Mouse (Mus musculus) frontal cortex, postnatal 36 days (tissue): ENCODE data around the gene Lpar1.

ENCODE experiments used
- DNase-seq, 2 experiments: peaks; one replicate each; pipeline ENCODE4 v3.0.0; 2022; ENCODE audit warnings: low spot score in 2 of 2

Gene Lpar1

DNA sequence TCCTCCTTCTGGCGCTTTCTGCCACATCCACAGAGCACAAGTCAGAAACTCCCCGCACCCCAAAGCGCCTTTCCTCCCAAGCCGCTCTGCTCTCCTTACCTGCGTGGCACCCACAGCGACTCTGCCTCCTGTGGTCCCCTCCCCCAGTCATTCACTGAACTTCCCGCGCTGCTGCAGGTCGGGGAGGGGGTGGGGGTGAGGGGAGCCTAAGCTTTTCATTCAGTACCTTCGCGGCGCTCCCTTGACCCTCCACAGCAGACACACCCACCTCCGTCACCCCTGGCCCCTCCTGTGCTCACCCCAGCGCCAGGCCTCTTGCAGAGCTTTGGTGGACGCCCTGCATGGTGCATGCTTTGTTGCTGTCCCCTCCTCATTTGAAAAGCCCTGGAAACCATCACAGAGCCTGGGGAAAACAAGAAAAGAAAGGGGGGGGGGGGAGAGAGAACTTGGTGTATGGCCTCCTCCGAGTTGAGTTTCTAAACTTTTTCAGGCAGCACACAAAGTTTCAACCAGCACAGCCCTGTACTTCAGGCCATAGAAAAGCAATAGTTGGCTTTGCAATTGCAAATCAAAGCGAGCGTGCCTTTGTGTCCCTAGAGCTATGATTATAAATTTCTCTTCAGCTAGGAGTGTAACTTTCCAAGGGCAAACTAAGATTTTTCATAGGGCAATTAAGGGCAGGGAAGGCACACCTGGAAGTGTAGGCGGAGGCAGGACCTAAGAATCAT, at the start of gene Lpar1:
Gene Lpar1 (minus strand): TSS at position 268 of the 728 bp plus-strand sequence.
- DNase-seq, result no peak

DNA sequence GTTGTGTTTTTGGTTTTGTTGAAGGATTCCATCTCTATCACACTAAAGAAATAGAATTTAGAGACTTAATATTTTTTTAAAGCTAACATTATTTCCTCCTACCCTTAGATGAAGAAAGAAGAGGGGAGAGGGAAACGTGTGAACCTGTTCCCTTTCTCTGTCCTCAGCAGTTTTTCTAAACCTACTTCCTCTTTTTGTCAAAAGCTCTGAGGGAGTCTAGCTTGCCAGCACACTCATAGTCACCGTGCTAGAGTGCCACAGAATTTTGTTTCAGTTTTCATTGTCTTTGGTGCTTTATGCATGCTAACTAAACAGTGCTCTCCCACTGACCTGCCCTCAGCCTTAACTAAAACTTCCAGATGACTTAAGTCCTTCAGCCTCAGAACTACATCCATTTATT, 32.2 kb upstream of the Lpar1 start:
- DNase-seq, result no peak

DNA sequence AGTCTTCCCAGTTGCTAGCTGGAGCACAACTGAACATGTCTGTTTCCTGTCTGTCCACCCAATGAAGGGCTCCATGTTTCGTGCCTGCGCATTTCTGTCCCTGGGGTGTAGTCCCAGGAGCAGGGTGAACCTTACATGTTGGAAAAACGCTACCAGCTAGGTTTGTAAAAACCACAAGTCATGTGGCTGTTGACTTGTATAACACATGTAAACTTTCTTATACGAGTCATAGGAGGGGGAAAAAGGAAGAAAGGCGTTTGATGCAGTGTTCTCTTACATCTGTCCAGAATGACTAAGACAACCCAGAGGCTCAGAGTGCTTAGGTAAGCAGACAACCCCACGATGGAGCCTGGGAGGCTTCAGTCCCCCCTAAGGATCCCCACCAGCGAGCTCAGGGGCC, 27.5 kb upstream of the Lpar1 start:
- no peak for DNase-seq

DNA sequence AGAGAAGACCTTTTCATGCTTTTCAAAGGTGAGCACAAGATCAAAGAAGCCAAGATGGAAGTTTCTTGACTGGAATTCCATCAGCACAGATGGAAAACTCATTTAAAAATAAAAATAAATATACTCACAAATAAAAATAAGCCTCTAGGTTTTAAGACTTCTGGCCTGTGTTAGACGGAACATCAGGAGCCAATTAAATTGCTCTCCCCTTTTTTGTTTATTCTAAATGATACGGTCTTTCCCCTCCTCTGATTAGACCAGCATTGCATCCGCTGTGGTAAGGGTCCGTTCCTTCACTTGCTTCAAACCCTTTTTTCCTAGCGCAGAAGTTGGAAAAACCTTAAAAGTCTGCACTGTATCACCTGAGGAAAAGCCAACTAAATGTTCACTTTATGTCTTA, 26.8 kb upstream of the Lpar1 start:
- no peak for DNase-seq

DNA sequence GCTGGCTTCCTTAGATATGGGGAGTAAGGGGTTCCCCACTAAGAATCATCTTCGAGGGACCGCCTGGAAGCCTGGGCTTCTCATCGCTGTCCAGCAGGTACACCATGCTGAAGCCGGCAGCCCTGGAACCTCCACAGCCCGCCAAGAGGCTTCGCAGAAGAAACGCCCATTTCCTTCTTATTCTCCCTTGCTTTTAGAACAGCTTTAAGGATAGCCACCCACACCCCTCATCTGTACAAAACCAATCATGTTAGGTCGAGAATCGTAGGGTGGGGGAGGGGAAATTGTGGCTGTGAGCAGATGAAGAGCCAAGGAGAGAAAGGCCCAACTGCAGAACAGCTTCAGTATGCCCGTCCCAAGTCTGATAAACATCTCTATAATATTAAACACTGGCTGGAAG, 26.4 kb upstream of the Lpar1 start:
- DNase-seq, result no peak

DNA sequence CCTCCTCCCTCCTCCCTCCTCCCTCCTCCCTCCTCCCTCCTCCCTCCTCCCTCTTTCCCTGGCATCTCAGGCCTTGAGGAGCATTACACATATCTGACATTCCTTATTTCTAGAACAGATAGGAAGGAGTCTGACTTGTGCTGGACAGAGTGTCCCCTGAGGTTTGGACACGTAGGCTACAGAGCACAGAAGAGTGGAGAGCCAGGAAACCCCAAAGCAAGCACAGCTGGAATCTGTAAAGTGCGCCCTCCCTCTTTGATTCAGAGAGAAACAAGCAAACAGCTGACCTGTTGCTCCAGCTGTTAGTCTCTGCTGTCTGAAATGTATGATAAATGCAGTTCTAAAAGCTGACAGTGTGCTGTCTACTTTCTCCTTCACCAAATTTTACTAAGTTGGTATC, 24.8 kb upstream of the Lpar1 start:
- no peak for DNase-seq

DNA sequence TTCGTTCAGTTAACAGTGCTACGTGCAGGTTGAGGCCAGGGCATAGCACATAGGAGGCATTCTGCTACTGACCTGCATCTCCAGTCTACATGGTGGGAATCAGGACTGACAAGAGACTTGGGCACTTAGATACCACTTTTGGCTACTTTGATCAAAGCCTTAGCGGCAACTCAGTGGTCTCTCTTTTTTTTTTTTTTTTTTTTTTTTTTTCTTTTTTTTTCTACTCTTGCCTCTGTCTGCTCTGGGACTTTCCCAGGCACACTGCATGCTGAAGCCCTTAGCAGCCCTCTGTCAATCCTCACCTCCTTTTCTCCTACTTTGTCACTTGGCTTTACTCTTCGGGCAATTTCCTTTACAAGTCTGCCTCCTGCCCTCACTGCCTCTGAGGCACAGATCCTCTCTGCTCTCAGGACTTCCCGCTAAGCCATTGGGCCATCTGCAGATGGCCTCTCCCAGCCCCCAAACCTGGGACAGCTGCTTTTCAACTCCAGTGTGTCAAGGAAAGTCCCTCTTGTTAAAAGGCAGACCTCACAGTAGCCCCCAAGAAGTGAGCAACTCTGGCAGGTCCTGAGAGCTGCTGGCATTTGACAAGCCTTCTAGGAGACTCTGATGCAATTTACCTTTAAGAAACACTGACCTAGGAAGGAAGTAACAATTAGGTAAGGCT, 23.8 kb upstream of the Lpar1 start:
- DNase-seq, result no peak

DNA sequence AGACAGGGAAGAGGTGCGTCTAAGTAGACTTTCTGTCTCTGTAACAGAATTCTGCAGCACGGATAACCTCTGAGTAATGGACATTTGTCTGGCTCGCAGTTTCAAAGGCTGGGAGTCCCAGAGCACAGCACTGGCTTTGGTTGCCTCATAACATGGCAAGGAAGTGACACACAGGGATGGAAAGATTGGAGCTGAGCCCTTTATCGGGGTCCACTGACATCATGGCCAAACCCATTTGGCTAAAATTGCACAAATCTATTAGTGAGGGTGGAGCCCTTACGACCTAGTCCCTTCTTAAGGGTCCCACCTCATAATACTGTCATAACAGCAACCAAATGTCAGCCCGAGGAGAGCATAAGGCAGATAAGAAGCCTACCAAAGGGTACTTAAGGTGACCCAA, 22.1 kb upstream of the Lpar1 start:
- no peak for DNase-seq

DNA sequence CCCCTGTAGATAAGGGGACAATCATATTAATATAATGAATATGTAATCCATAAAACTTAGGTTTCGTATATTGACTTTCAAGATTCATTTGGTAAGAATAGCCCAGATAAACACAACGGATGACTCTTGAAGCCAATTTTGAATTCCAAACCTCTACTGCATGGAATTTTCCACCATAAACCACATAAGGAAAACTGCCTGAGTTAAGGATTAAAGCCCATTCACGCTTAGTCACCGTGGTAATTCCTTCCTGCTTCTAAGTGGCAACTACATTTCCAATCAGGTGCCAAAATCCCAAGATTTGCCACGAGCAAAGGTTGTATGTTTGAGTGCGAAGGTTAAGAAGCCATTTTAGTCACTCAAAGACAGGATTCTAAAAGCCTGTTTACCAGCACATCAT, 20.3 kb upstream of the Lpar1 start:
- DNase-seq, result no peak

DNA sequence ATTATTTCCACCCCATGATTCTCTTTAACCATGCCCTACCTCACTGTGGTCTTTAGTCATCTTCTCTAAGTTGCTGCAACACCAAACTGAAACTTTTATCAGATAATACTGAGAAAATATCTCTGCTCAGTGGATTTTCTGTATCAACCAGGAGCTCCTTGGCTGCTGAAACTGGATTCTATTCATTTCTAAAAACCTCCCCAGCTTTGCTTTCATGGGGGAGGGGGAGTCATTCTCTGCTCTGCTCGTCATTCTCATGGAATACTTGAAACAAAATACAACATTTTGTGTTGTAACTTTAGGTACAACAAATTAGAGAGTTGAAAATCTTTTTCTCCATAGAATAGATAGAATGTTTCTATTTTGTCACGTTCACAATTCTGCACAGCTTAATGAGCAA, 18.7 kb upstream of the Lpar1 start:
- no peak for DNase-seq

DNA sequence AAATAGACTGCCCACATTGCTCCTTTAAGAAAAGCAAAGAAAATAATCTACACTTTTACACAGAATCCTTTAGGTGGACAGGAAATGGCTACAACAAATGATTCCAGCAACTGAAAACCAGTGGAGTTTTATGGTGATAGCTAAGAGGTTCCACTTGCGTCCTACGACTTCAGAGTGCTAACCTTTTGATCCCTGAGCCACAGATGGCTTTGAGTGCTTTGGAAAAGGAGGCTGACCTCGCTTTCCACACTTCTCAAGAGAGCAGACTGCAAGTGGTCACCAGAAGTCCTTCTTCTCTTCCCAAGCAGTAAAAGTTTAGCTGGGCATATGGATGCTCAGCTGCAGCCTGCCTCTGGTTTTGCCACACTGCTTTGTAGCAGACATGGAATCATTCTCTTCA, 18.0 kb upstream of the Lpar1 start:
- DNase-seq, result no peak

DNA sequence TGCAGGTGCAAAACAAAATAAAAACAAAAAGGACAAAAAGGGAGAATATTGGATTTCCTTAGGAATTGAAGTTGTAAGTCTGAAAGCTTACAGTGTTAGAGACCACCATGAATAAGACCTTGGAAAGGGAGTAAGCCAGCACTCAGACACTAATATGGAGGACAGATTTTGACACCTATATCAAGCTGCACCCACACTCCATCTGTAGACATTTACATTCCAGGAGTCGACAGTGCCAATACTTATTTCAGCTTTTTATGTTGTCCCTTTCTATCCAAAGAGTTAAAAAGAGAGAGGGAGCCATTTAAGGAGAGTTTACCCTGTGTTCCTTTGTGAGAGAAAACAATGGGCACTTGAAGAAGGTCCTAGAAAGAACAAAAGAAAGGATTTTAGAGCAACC, 17.5 kb upstream of the Lpar1 start:
- peak in 1 of 2 experiments; percentile 20 for DNase-seq

DNA sequence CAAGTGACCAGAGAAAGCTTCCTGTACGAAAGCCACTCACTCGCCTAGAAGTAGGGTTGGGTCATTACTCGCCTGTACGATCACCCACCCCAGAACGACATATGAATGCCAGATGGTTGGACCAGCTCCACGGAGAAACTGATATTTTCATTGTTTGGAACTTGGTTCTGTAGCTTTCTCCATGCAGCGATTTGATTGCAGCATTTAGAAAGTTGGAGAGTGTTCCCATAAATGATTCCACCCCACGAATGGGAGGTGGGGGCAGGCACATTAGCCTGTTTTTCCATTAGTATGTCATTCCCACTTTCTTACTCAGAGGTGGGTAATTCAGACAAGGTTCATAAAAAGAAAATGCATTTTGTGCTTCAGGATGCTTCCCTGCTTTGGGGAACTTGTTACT, 14.8 kb upstream of the Lpar1 start:
- DNase-seq, result no peak

DNA sequence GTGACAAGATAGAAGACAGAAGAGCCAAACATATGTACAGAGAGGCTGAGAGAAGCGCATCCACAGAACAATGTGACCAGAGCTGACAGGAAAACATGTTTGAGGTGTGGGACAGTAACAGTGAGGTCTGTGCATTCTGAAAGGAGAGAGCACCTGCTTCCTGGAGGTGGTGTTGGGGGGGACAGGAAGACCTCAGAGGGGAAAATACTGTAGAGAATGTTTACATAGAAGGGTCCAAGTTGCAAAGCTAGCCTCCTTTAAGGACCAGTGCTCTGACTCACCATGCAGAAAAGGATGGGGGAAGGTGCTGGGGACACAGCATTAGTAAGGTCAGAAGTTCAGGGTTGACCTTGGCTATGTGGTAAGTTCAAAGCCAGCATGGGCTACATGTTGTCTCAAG, 9.1 kb upstream of the Lpar1 start:
- no peak for DNase-seq

DNA sequence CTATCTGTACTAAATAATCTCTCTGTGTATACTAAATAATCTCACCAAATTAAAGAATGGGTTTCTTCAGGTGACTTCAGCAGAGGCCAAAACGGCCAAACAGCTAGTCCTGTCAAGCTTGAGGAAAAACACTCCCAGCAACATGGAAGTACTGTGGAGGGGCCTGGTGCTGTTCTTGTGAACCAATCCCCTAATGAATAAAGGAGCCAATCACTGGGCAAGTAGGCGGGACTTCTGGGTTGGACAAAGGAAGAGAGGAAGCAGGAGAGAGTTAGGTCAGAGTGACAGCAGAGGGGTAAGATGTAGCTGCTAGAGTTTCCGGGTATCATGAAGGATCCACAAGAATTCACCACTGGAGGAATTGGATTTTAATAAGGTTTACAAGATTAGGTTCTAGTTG, 3.3 kb upstream of the Lpar1 start:
- no peak for DNase-seq

DNA sequence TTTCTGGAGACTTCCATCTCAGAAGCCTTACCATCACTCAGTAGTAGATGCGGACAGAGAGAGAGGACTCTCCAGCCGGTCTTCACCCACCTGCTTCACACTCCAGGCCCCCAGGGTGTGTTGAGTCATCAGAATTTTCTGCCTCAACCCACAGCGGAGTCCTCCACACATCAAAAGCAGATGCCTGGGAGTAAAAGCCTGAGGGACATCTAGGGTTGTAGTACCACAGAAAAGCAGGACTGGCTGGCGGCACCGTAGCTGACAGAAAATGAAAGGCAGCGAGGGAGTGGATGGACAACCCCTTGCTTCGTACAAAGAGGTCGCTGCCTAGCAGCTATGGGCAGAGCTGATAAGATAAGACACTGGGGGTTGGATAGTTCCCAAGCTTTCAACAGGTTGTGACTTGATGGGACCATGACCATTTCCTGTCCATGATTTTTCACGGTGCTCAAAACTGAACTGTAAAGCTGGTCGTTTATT, 701 bp upstream of the Lpar1 start:
- peak; percentile 22 to 53 for DNase-seq

DNA sequence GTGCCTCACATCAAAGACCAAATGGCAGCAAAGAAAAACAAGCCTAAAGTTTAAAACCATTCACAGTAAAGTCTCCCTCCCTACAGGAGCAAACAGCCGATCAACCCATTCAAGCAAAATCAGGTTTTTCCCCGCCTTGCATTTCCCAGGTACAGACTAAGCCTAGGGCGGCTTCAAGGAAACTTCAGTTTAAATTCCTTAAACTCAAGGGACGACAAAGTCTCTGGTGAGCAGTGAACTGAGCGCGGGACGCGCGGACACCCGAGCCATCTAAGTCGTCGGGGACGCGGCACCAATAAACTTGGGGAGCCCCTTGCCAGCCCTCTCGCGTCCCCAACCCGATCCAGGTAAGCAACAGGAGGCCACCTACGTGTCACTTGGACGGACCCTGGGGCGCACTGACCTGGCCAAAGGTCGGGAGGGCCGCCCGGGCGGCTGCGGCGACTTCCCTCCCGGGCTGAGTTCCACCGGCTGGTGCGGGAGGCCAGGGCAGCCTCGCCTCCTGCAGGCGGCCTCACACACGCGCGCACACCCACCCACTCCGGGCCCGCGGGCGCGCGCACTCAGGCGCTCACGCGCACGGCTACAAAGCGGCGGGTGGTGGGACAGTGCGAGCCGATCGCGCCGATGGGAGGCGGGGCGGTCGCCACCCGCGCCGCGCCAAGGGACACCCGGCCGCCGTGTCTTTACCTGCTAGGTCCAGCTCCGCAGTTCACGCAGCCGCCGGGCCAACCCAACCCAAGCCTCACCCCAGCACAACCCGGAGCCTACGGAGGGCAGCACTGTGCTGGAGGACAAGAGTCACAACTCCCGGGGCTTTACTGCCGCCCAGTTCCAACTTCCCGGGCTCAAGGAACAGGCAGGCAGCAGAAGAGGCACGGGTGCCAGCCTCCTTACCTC, 717 bp downstream of the Lpar1 start:
- peak; percentile 43 to 61 for DNase-seq

DNA sequence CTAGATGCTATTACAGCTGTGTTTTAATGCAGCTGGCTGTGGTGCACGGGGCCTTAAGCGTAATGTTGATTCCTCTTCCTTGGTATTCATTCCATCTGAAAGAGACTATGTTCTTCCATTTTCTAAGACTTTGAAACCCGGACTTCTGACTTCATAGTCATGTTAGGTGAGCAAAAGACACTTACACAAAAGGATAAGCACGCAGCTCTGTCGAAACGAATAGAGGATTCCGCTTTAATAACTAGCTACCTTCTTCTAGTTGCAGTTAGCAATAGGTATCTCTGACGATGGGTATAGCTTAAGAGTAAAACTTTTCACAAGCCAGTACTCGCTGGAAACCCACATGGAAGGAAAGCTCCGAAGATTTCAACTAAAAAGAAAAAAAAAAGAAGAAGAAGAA, 1.5 kb downstream of the Lpar1 start:
- no peak for DNase-seq

DNA sequence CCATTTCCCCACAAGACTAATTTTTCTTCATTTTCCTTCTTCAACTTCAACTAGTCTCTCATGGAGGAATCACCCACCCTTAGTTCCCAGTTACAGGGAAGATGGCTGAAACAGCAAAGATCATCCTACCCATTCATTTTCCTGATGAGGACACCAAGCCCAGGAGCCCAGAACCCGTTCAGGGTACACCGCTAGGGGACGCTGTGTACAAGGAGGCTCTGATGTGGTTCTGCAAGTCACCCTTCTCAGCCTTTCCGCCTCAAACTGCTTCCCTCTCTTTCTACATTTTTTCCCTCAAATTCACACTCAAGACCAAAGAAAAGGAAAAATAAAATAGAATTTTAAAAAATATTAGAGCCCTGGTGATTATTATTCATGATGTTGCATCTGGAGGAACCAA, 1.9 kb downstream of the Lpar1 start:
- peak; percentile 50 to 62 for DNase-seq

DNA sequence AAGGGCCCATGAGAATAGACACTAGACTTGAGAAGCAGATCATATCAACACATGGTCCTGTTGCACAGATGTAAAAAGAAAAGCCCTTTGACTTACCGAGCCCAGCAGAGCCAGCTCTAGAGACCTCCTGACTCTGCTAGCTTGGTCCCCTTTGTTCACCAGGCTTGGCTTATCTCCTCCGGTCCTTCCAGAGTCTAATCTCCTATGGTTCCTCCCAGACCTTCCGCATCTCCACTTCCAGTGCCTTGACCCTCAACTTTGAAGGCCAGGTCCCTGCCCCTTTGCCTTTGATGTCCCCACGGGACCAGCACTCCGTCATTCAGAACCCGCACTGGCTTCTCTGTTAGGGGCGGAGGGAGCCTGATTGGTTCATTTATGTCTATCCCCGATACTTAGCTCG, 6.0 kb downstream of the Lpar1 start:
- DNase-seq, result no peak

DNA sequence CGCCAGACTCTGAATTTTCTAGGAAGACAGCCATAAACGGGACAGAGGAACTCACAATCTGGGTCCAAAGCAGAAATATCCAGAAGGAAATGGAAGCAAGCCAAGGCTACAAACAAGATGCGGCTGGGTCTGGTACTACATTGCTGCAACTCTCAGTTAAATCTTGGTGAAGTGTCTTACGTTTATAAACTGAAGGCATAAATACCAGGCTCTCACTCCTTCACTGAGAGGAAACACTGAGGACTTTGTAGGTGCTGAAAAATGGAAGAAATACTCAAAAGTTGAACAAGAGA, 6.5 kb downstream of the Lpar1 start:
- no peak for DNase-seq

DNA sequence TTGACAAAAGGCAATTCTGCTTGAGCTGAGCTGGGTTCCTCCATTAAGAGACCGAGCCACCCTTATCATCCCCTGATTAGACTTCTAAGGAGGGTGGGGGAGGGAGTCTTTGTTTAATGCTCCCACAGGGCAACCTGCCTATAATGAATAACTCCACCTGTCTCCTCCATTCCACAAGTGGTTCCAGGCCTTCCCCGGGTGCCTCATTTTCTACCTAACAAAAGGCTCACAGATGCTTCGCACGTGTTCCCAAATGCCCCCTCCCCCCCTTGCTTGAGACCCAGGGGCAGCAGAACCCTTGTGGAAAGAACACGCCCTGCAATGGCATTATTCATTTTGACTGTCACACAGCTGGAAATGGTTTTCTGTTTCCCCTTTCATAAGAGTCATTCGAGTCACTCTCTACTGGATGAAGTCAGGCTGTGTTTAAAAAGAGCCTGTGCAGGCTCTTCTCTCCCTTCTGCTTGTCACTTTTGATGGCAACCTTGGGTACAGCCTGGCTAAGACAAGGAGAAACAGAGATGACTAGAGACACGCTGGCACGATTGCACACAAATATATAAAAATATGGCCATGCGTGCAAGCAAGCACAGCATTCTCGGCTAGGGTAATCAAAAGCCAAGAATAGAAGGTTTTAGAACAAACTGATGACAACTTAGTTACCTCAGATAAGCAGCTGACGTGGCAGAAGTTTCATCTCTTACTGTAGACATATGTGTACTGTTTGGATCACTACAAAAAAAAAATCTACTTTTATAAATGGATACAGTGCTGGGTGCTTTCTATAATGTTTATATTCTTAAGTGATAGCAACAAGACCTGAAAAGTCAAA, 7.0 kb downstream of the Lpar1 start:
- DNase-seq, result no peak
